Mouse (Mus musculus) neutrophil, adult 5-6 weeks (primary cell): ENCODE results near the gene Depp1. TPM values are rescaled to one million over a fixed set of nuclear protein-coding genes. Genes with fewer than 3 reads are reported as not detected.

Experiments used
- ATAC-seq: fragments of 151-379, 151-347 bp; 2 replicates; pipeline ENCODE4 v1.8.0; 2017; ENCODE audit warnings: mild to moderate bottlenecking, moderate TSS enrichment; ENCODE audit not compliant: insufficient number of reproducible peaks, poor library complexity, low FRiP score, severe bottlenecking; ENCODE audit errors: extremely low read depth
- total RNA-seq: library from RNA; stranded (forward); fragments of 200-1000 nt; gene quantifications from 2 replicates; pipeline ENCODE4 v1.2.3, GENCODE M21; 2017

Gene Depp1
- total RNA-seq, 1 experiment from 2014 or later: not detected

- peak; percentile 82 for ATAC-seq
Observed at GRCm38 (mm10) chr6:116673471-116674282, 23.3 kb downstream of the Depp1 start, which contains the start of gene Rassf4. Rassf4 (minus strand) TSS chr6:116673952.

GRCm38 (mm10) chr6:116674283-116674886, 24.0 kb downstream of the Depp1 start:
- no peak for ATAC-seq

GRCm38 (mm10) chr6:116676355-116676913, 26.0 kb downstream of the Depp1 start:
- no peak for ATAC-seq

GRCm38 (mm10) chr6:116677321-116677720, 26.9 kb downstream of the Depp1 start:
- no peak for ATAC-seq

GRCm38 (mm10) chr6:116679563-116680288, 29.3 kb downstream of the Depp1 start:
- ATAC-seq: peak; percentile 85

- ATAC-seq: peak; percentile 49; the same call in 1 of the 2 replicates
Observed at GRCm38 (mm10) chr6:116682317-116682716, 31.9 kb downstream of the Depp1 start.

- ATAC-seq: peak; percentile 75
Observed at GRCm38 (mm10) chr6:116693639-116694038, 43.2 kb downstream of the Depp1 start.

GRCm38 (mm10) chr6:116694346-116694745, 43.9 kb downstream of the Depp1 start:
- no peak for ATAC-seq

- peak; percentile 43; the same call in 1 of the 2 replicates for ATAC-seq
Observed at GRCm38 (mm10) chr6:116697413-116697812, 47.0 kb downstream of the Depp1 start.

- ATAC-seq: no peak
Observed at GRCm38 (mm10) chr6:116697896-116698425, 47.6 kb downstream of the Depp1 start.

- ATAC-seq: no peak
Observed at GRCm38 (mm10) chr6:116700821-116701220, 50.4 kb downstream of the Depp1 start.

Other genes with a start within 250 kb of the Depp1 start
- gene Alox5, start 189.4 kb upstream of the Depp1 start, total RNA-seq: 110 and 128 TPM in 2 replicates
- not detected in 2 replicates for gene Olfr211, start 161.5 kb upstream of the Depp1 start, total RNA-seq
- gene Olfr212, start 144.1 kb upstream of the Depp1 start, total RNA-seq: not detected in 2 replicates
- gene Olfr213, start 112.2 kb upstream of the Depp1 start, total RNA-seq: not detected in 2 replicates
- not detected in 2 replicates for gene Gm5580, start 99.5 kb upstream of the Depp1 start, total RNA-seq
- not detected in 2 replicates for gene Olfr214, start 96.4 kb upstream of the Depp1 start, total RNA-seq
- not detected in 2 replicates for gene Olfr215, start 66.4 kb upstream of the Depp1 start, total RNA-seq
- 11.6 and 12.8 TPM in 2 replicates for gene Zfp422, start 21.6 kb upstream of the Depp1 start, total RNA-seq
- gene Rassf4, start 23.3 kb downstream of the Depp1 start, total RNA-seq: 32.2 and 39.9 TPM in 2 replicates
- 0.23 and 0.37 TPM in 2 replicates for gene Tmem72, start 66.3 kb downstream of the Depp1 start, total RNA-seq